Mouse (Mus musculus) adrenal gland, adult 2 months (tissue): Measurements from ENCODE around the gene Hvcn1. TPM values are rescaled to one million over a fixed set of nuclear protein-coding genes. Genes with fewer than 3 reads are reported as not detected.

Experiments used
- DNase-seq: peaks from one replicate; pipeline ENCODE4 v3.0.0; 2021
- polyA plus RNA-seq: library from polyadenylated mRNA; depleted of rRNA; stranded (reverse); fragments of >200 nt; gene quantifications from 2 replicates; pipeline ENCODE4 v1.2.3, GENCODE M21; 2012
- total RNA-seq, 2 experiments: library from RNA; stranded (reverse); gene quantifications; 2 replicates each; pipeline ENCODE4 v1.2.3; 2021

The Hvcn1 gene
- total and polyA plus RNA-seq, 3 experiments = 1.8 to 2.5 (median 2.4) TPM

- no peak for DNase-seq
Observed at GRCm38 (mm10) chr5:122234319-122235195, 28.0 kb downstream of the Hvcn1 start.

GRCm38 (mm10) chr5:122235196-122235836, 28.7 kb downstream of the Hvcn1 start:
- no peak for DNase-seq

GRCm38 (mm10) chr5:122237200-122237599, 30.6 kb downstream of the Hvcn1 start:
- no peak for DNase-seq

GRCm38 (mm10) chr5:122239618-122240017, 33.0 kb downstream of the Hvcn1 start:
- peak; percentile 25 for DNase-seq

- no peak for DNase-seq
Observed at GRCm38 (mm10) chr5:122240521-122240920, 33.9 kb downstream of the Hvcn1 start.

- DNase-seq = no peak
Observed at GRCm38 (mm10) chr5:122240989-122241388, 34.4 kb downstream of the Hvcn1 start.

GRCm38 (mm10) chr5:122242521-122243123, 36.0 kb downstream of the Hvcn1 start:
- DNase-seq = no peak

GRCm38 (mm10) chr5:122243781-122244523, 37.3 kb downstream of the Hvcn1 start:
- DNase-seq = no peak

GRCm38 (mm10) chr5:122245186-122245585, 38.6 kb downstream of the Hvcn1 start:
- DNase-seq = no peak

- DNase-seq = no peak
Observed at GRCm38 (mm10) chr5:122246547-122247167, 40.1 kb downstream of the Hvcn1 start.

- DNase-seq = no peak
Observed at GRCm38 (mm10) chr5:122247529-122247928, 40.9 kb downstream of the Hvcn1 start.

GRCm38 (mm10) chr5:122247934-122248333, 41.3 kb downstream of the Hvcn1 start:
- DNase-seq = peak; percentile 31

- DNase-seq = no peak
Observed at GRCm38 (mm10) chr5:122249281-122249680, 42.7 kb downstream of the Hvcn1 start.

GRCm38 (mm10) chr5:122251895-122252606, 45.4 kb downstream of the Hvcn1 start:
- DNase-seq = no peak

- DNase-seq = no peak
Observed at GRCm38 (mm10) chr5:122258027-122258741, 51.6 kb downstream of the Hvcn1 start.

GRCm38 (mm10) chr5:122262104-122262503, 55.5 kb downstream of the Hvcn1 start:
- no peak for DNase-seq

- DNase-seq = peak; percentile 93
Observed at GRCm38 (mm10) chr5:122263933-122264905, 57.6 kb downstream of the Hvcn1 start, which contains the start of gene Tctn1. TSS of gene Tctn1 (minus strand) at chr5:122264460.

- DNase-seq = no peak
Observed at GRCm38 (mm10) chr5:122265187-122265586, 58.6 kb downstream of the Hvcn1 start.

- no peak for DNase-seq
Observed at GRCm38 (mm10) chr5:122265942-122266341, 59.3 kb downstream of the Hvcn1 start.
